Mouse (Mus musculus): ENCODE data around the gene Irgc1. TPM values are rescaled to one million over a fixed set of nuclear protein-coding genes. Genes with fewer than 3 reads are reported as not detected.

The Irgc1 gene
- polyA plus RNA-seq, 1 experiment from 2014 or later: not detected

DNA sequence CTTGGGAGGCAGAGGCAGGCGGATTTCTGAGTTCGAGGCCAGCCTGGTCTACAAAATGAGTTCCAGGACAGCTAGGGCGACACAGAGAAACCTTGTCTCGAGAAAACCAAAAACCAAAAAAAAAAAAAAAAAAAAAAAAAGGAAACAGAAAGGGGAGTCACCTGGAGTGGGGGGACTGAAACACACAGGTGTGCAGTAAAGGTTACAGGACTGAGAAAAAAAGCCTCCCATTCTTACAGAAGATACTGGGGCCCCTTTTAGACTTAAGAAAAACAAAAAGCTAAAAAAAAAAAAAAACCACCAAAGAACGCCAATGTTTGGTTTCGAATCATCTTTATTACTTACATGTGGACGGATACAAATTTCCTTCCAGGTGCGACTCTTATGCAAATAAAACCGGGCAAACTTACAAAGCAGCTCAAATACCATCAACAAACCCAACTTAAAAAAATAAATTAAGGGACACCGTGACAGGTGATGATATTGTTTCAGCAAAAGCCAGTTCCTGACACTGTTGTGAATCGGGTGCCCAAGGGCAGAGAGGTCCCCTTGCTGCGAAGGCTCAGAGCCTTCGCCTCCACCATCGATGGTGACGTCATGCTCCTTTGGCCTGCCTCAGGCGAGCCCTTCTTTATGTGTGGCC is 69.2 kb downstream of the Irgc1 start:
- no peak overlapping the region for H3K27ac ChIP-seq
- no peaks in the 10 kb centered on the region for H3K9me3 ChIP-seq
- H3K4me1 ChIP-seq: peaks cover 23% of the 10 kb centered on the region
- H3K4me3 ChIP-seq: no peak overlapping the region
- H3K9ac ChIP-seq: no peak overlapping the region
- no peak for ATAC-seq (ENCODE audit: insufficient number of reproducible peaks, insufficient read depth, low FRiP score, low TSS enrichment, low read depth)
- 70% methylated on average over 16 of the region's 16 CpGs for WGBS
- H3K36me3 ChIP-seq: no peaks in the 10 kb centered on the region
- H3K27me3 ChIP-seq: peaks cover 9% of the 10 kb centered on the region
- no peak overlapping the region for H3K4me2 ChIP-seq

Other genes starting within 250 kb of the Irgc1 start
- gene Zfp111, start 240.9 kb downstream of the Irgc1 start, polyA plus RNA-seq (2015; fragmentation: Nextera tagmentation; extraction: Ambion mirVana): 10.8 and 12.4 TPM in 2 replicates
- gene Zfp109, start 214.7 kb downstream of the Irgc1 start, polyA plus RNA-seq (2015; fragmentation: Nextera tagmentation; extraction: Ambion mirVana): 6.1 and 6.4 TPM in 2 replicates
- gene Zfp108, start 197.5 kb downstream of the Irgc1 start, polyA plus RNA-seq (2015; fragmentation: Nextera tagmentation; extraction: Ambion mirVana): 5.3 and 6.5 TPM in 2 replicates
- gene Zfp93, start 181.9 kb downstream of the Irgc1 start, polyA plus RNA-seq (2015; fragmentation: Nextera tagmentation; extraction: Ambion mirVana): 10.7 and 10.8 TPM in 2 replicates
- 53.8 and 58.5 TPM in 2 replicates for gene Zfp61, start 151.1 kb downstream of the Irgc1 start, polyA plus RNA-seq (2015; fragmentation: Nextera tagmentation; extraction: Ambion mirVana)
- gene Zfp94, start 135.6 kb downstream of the Irgc1 start, polyA plus RNA-seq (2015; fragmentation: Nextera tagmentation; extraction: Ambion mirVana): 14.3 and 18.8 TPM in 2 replicates
- 0.25 TPM in 1 of 2 replicates, not detected in the other for gene Tescl, start 118.4 kb downstream of the Irgc1 start, polyA plus RNA-seq (2015; fragmentation: Nextera tagmentation; extraction: Ambion mirVana)
- gene Lypd5, start 103.1 kb downstream of the Irgc1 start, polyA plus RNA-seq (2015; fragmentation: Nextera tagmentation; extraction: Ambion mirVana): 0.45 and 0.91 TPM in 2 replicates
- gene Kcnn4, start 82.0 kb downstream of the Irgc1 start, polyA plus RNA-seq (2015; fragmentation: Nextera tagmentation; extraction: Ambion mirVana): 1.9 and 2.1 TPM in 2 replicates
- gene Smg9, start 52.7 kb downstream of the Irgc1 start, polyA plus RNA-seq (2015; fragmentation: Nextera tagmentation; extraction: Ambion mirVana): 21.6 and 27.0 TPM in 2 replicates
- gene Plaur, start 10.2 kb upstream of the Irgc1 start, polyA plus RNA-seq (2015; fragmentation: Nextera tagmentation; extraction: Ambion mirVana): 2.6 and 3.8 TPM in 2 replicates
- 6.7 and 7.9 TPM in 2 replicates for gene Cadm4, start 29.7 kb upstream of the Irgc1 start, polyA plus RNA-seq (2015; fragmentation: Nextera tagmentation; extraction: Ambion mirVana)
- 95.8 and 96.3 TPM in 2 replicates for gene Zfp428, start 54.7 kb upstream of the Irgc1 start, polyA plus RNA-seq (2015; fragmentation: Nextera tagmentation; extraction: Ambion mirVana)
- 0.53 and 0.89 TPM in 2 replicates for gene AC161166.1, start 60.2 kb upstream of the Irgc1 start, polyA plus RNA-seq (2015; fragmentation: Nextera tagmentation; extraction: Ambion mirVana)
- gene Irgq, start 78.4 kb upstream of the Irgc1 start, polyA plus RNA-seq (2015; fragmentation: Nextera tagmentation; extraction: Ambion mirVana): 9.6 and 10.2 TPM in 2 replicates
- 0.42 TPM in 1 of 2 replicates, not detected in the other for gene Pinlyp, start 93.8 kb upstream of the Irgc1 start, polyA plus RNA-seq (2015; fragmentation: Nextera tagmentation; extraction: Ambion mirVana)
- 127 and 147 TPM in 2 replicates for gene Xrcc1, start 94.0 kb upstream of the Irgc1 start, polyA plus RNA-seq (2015; fragmentation: Nextera tagmentation; extraction: Ambion mirVana)
- gene Ethe1, start 135.2 kb upstream of the Irgc1 start, polyA plus RNA-seq (2015; fragmentation: Nextera tagmentation; extraction: Ambion mirVana): 24.0 and 26.0 TPM in 2 replicates
- gene Zfp575, start 135.3 kb upstream of the Irgc1 start, polyA plus RNA-seq (2015; fragmentation: Nextera tagmentation; extraction: Ambion mirVana): 7.0 and 7.3 TPM in 2 replicates
- 0.37 and 0.65 TPM in 2 replicates for gene Phldb3, start 158.5 kb upstream of the Irgc1 start, polyA plus RNA-seq (2015; fragmentation: Nextera tagmentation; extraction: Ambion mirVana)
- gene Lypd3, start 184.3 kb upstream of the Irgc1 start, polyA plus RNA-seq (2015; fragmentation: Nextera tagmentation; extraction: Ambion mirVana): 13.7 and 16.0 TPM in 2 replicates
- not detected in 2 replicates for gene Tex101, start 224.4 kb upstream of the Irgc1 start, polyA plus RNA-seq (2015; fragmentation: Nextera tagmentation; extraction: Ambion mirVana)

All from embryonic facial prominence, embryonic 13.5 days (tissue).